Mouse (Mus musculus) cerebellum, postnatal 4 days (tissue): Measurements from ENCODE around the gene Gm16181.

Experiments
- DNase-seq, 2 experiments: peaks; one replicate each; pipeline ENCODE4 v3.0.0; 2022; ENCODE audit warnings: low spot score in 2 of 2, mixed read lengths in 1 of 2

Gm16181 gene

DNA sequence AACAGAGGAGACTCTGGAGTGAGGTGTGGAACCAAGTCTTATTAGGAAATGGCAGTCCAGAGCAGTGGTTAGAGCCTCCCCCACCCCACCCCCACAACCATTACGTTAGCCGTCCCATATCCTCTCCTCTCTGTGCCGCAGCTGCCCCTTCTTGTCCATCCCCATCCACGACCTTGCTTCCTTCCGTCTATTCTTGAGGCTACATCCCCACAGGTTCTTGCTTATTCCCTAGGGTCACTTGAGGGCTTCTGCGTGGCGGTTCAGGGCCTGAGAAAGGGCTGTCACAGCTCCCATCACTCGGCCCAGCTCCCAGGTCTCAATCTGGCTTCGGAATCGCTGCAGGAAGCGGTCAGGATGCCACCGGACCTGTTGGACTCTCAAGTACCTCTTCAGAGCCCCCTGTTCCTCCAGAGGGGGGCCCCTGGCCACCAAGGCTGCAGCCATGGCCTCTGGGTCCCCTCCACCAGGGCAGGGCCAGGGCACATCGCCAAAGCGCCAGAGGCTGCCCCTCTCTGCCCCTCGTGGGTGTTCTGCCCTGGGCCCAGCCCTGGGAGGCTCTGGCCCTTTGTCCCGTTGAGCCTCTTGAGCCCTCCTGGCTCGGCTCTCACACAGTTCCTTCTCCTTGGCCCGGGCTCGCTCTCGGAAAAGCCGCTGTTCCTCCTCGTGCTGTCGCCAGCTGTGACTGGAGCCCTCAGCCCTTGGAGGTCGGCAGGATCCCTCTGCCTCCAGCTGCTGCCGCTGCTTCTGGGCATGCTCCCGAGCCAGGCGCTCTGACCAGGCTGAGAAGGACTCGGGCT is at the start of gene Gm16181:
TSS of gene Gm16181 (plus strand) at position 679 of the 797 bp plus-strand sequence.
- no peak for DNase-seq

DNA sequence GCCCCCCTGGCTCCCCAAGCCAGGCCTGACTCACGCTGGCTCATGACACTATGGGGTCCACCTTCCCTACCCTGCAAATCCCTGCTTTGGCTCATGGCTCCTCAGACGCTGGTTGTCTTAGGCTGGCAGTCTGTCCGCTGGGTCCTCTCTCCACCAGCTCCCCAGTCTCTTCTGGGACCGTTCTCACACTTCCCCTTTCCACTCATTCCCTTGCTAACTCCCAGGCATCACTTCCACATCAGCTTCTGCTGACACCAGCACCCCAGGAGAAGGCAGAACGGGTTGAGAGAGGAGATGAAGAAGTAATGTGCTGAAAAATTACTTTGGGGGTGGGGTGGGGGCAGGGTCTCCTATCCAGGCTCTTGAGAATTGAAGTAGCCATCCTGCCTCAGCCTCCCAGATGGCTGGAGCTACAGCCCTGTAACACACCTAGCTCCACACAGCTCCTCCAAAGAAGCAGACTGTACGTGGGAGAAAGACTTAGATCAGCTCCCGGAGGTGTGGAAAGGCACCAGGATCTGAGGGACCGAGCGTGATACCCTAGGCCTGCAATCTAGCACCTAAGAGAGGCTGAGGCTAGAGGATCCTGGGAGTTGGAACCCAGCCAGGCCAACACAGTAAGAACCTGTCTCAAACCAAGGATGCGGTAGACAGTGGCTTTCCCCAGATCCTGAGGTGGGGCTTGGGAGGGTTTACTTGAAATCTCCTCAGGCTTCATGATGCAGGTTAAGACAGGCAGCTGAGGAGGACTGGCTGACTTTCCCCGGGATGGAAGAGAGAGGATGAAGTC is 48.0 kb upstream of the Gm16181 start:
- DNase-seq, result no peak

DNA sequence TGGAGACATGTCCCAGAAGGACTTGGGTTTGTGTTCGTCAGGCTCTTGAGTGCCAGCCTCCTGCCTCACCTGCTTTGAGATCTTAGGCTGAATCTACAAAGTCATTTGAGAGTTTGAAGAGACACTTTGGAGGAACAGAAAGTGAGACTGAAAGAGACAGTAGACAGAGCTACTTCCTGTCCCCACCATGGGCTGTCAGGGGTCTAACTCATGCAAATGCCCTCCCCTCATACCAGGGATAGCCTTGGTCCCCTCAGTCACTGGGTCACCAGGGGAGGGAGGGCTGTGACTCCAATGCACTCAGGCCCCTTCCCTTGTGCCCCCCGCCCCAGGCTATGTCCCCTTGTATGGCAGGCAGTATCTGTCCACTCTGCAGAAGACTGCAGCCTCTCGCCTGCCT is 47.3 kb upstream of the Gm16181 start:
- DNase-seq, result no peak

DNA sequence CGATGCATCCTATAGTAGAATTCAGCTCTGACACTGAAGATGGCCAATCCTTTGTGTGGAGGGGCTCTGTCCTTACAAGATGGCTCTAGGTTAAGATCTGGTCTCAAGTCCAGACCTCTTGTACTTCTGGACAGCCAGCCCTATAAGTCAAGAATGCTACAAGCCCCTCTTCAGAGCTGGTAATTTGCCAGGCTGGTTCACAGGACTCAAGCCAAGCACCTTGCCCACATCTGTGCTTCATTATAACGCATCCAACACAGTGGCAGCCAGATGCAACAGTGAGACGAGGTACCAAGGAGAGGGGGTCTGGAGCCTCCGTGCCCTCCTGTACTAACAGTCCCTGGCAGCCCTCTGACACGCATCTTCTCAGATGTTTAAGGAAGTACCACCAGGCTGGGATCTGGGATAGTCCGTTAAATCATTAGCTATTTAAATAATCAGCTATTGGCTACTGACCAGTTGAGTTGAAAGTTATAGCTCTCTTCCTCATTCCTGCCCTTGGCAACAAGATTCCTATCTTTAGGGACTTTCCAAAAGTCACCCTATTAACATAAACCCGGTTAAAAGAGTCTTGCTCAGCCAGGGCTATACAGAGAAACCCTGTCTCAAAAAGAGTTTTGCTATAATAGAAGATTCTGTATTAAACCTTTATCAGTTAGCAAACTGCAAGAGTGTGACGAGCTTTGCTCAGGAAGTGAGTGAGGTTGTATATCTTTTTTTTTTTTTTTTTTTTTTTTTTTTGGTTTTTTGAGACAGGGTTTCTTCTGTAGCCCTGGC is 46.2 kb upstream of the Gm16181 start:
- DNase-seq, result no peak

DNA sequence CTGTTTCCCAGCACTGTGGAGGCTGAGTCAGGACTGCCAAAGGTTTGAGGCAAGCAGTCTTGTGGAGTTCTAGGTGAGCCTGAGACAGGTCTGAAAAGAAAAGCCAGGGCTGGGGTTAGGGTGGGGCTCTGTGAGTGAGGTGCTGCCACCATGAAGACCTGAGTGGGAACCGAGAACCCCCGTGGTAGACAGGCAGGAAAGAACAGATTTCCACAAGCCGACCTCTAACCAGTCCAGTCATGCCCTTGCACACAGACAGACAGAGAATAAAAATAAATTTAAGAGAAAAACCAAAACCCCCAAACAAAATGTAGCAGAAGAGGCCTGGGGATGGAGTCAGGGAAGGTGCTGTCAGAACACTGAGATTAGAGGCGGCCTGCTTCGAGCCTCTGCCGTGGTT is 45.3 kb upstream of the Gm16181 start:
- no peak for DNase-seq

DNA sequence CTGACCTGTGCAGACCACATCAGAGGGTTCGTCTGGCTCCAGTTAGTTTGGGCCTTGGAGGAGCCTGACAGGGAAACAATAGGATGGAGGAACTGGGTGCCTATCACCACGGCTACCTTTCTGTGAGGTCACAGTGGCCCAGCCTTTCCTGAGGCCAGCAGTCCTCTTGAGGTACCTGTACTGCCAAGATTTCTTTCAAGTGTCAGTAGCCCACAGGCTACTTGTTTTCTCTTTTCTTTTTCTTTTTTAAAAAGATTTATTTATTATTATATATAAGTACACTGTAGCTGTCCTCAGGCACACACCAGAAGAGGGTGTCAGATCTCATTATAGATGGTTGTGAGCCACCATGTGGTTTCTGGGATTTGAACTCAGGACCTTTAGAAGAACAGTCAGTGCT is 44.7 kb upstream of the Gm16181 start, which contains the start of gene Aif1:
TSS of gene Aif1 (minus strand) at position 101 of the 400 bp plus-strand sequence.
- no peak for DNase-seq

DNA sequence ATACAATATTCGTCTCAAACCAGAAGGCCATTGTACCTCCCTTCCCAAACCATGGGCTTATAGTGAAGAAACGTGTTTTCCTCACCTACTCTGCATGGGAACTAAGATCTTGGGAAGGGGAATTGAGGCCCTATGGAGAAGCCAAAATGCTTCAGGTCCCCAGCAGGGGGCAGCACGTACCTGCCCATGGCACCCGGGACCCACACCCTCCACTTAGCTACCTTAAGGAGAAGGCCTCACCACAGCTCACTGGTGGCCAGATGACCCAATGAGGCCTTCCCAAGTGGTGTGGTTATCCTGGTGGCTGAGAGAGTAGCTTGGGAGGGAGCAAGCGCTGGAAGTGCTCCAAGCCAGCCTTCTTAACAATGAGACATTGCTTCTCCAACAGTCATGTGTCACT is 42.1 kb upstream of the Gm16181 start:
- no peak for DNase-seq

DNA sequence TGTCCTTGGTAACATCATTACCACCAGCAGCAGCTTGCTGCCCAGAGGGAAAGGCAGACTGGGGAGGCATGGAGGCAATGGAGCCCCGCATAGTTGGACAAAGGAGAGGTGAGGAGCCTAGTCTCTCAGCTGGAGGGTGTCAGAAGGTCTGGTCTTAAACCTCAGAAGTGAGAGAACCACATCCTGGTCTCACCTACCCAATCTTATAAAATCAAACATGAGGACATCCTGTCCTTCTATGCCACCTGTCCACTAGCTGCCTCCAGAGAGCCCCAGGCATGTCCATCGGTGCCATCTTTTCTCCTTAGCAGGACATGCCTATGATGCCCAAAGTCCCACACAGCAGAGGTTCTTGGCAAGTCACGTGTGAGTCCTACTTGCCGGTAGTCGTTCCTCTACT is 40.5 kb upstream of the Gm16181 start:
- DNase-seq, result no peak

DNA sequence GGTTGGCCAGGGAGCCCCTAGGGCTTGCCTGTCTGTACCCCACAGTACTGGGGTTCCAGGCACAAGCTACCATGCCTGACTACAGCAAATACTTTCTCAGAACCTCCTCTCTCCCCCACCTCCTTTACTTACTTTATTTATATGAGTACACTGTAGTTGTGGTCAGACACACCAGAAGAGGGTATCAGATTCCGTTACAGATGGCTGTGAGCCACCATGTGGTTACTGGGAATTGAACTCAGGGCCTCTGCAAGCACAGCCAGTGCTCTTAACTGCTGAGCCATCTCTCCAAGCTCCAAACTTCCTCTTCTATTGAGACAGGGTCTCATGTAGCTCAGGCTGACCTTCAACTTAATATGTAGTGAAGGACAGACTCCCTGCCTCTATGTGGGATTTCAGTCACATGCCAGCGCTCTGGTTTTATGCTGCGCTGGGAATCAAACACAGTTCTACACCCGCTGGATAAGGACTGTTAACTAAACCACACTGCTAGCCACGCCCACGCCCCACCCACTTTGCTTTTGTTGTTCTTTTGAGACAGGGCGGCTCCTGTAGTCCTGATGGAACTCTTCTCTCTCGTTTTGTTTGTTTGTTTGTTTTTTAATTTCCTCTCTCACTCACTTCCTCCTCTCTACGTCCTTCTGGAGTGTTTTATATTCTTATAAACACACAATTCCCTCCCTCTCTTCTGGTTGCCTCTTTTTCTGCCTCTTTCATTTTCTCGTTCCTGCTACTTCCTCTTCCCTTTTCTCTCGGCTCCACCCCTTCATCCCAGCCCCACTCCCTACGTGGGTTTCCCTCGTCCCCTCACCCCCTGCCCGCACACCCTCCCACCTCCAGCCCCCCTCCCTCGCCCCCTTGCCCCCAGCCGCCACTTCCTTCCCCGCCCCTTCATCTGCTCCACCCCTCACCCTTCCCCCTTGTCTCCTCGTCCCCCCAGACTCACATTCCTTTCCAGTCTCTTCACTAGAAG is 34.7 kb upstream of the Gm16181 start:
- peak in 1 of 2 experiments; percentile 24 for DNase-seq

DNA sequence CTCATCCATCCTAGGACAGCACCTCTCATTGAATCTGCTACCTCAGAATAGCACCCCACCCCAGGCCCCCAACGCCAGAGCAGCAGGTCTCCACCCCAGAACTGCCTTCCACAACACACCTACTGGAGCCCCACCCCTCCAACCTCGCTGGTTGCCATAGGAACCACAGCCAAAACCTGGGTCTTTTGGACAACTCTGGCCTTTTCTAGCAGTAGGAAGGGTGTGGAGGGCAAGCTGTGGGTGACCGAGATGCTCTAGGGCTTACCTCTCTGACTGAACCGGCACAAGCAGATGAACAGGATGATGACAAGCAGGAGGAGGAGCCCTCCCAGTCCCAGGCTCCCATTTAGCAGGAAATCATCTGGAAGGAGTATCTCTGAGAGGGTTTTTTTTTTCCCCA is 34.0 kb upstream of the Gm16181 start:
- no peak for DNase-seq

DNA sequence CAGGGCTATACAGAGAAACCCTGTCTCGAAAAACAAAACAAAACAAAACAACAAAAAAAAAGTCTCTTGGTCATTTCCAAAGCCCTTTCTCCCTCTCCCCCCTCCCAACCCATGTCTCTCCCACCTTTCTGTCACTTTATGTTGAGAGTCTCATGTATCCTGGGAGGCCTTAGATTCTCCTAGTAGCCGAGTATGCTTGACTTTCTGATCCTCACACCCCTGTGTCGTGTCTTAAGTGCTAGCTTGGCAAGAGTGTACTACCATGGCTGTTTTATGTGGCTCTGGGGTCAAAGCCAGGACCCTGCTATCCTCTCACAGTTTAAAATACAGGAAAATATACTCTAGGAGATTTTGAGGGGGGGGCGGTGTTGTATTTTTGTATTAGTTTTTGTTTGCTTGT is 33.3 kb upstream of the Gm16181 start:
- DNase-seq, result no peak

DNA sequence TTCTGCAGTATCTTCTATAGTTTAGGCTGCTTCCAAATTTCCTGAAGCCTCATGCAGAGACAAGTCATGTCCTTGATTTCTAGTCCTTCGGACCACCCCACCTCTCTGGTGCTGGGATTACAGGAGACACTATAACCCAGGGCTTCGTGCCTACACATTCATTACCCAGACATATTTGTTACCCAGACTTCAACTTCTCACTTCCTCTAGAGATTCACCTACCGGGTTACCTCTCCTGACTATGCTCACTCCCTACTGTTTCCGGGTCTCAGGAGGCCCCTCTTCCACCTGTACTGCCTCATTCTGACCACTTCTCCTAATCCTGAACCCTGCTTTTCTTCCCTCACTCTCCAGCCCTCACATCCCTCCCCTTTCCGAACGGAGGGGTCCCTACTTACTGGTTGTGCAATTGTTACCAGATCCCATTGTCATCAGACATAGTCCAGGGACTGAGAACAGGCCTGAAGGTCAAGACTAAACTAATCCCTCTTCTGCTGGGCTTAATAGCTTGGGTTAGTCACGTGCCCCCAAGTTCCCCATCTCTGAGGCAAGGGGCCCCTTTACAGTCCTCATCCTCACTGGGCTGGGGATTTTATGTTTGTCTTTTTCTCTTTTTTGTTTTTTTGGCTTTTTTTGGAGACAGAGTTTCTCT is 32.5 kb upstream of the Gm16181 start, which contains the start of gene Lst1:
TSS of gene Lst1 (minus strand) at position 481 of the 652 bp plus-strand sequence.
- DNase-seq, result no peak

DNA sequence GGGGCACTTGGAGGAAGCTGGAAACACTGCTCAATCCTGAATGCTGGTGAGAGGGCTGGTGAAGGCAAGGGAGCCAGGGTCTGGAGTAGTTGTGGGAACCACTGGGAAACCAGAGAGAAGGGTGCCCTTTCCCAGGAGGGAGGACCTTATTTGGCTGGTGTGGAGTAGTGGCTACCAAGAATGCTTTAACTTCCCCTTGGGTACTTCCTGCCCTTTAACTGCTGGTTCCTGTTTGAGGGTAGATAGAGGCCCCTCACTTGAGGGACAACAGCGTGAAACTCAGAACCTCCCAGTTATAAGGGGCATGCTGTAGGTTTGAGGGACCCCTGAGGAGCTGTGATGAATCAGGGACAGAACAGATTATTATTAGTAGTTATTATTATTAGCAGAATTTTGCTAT is 31.4 kb upstream of the Gm16181 start:
- no peak for DNase-seq

DNA sequence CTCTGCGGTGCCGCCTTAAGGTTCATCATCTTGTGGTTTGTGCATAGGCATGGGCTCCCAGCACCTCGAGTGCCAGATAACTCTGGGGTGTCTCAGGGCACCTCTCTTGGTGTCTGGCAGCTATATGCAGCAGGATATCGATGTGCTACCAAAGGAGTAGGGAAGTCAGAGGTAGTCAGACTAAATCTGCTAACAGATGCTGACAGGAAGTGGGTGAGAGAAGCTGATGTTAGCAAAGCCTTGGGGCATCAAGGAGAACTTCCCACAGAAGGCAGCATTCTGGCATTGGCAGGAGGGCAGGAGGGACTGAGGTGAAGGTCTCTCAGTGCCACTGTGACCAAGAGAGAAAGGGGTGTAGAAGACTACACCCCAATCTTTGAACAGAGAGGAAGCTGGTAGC is 30.5 kb upstream of the Gm16181 start:
- DNase-seq, result no peak

DNA sequence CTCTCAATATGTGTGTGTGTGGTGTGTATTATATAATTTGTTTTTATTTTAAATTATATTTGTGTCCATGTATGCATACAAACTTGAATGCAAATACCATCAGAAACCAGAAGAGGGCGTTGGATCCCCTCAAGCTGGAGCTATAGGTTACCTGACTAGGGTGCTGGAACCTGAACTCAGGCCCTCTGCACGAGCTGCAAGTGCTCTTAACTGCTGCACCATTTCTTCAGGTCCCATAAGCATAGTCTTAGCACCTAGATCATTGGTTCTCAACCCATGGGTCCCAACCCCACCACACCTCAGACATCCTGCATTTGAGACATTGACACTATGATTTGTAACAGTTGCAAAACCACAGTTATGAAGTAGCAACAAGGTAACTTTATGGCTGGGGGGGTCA is 28.9 kb upstream of the Gm16181 start:
- no peak for DNase-seq

DNA sequence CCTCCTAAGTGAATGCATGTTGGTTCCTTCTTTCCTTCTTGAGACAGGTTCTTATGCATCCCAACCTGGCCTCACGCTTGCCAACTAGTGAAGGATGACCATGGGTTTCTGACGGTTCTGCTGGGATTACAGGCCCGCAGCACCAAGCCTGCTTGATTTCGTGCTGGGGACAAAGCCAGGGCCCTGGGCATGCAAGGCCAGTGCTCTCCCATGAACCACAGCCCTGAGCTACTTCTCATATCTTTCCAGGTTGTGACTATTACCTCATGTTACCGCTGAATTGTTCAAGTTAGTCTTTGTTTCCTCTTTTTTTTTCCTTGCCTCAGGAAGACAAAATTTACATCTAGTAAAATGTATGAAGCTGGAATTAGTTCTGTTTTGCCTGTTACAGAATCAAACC is 27.7 kb upstream of the Gm16181 start:
- no peak for DNase-seq

DNA sequence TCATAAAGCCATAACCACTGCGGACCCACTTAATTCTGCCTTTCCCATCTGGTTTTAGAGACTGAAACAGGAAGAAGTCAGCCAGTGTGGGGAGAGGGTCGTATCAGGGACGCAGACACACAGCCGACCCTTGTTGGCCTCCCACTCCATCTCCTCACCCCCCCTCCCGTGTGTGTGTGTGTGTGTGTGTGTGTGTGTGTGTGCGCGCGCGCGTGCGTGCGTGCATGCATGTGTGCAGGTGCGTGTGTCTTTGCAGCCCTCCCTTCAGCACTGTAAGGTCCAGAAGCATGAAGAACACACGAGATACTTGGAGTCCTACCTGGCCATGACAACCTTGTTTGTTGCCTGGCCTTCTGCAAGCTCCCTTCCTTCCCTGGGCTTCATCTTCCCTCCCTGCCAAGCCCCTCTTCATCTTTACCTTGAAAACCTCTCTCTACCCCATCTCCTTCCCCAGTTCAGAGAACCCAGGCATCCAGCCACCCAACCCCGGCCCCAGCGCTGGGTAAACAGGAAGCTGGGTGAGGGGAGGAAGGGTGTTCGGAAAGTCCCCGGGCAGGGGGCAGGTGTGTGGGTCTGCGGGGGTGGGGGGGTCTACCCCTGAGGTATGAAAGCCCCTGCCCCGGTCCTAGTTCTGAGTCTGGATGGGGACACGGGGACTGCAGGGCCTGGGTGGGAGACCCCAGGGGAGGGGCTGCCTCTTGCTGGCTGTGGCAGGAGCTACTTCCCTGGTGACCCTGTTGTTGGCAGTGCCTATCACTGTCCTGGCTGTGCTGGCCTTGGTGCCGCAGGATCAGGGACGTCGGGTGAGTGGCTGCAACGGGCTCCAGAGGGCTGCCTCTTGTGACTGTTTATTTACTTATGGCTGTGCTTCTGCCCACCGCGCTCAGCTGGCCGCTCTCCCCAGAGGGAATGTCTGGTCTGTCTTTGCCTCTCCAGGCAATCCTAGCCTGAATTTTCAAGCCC is 26.5 kb upstream of the Gm16181 start, which contains the start of gene Ltb:
TSS of gene Ltb (plus strand) at position 559 of the 963 bp plus-strand sequence.
- no peak for DNase-seq

DNA sequence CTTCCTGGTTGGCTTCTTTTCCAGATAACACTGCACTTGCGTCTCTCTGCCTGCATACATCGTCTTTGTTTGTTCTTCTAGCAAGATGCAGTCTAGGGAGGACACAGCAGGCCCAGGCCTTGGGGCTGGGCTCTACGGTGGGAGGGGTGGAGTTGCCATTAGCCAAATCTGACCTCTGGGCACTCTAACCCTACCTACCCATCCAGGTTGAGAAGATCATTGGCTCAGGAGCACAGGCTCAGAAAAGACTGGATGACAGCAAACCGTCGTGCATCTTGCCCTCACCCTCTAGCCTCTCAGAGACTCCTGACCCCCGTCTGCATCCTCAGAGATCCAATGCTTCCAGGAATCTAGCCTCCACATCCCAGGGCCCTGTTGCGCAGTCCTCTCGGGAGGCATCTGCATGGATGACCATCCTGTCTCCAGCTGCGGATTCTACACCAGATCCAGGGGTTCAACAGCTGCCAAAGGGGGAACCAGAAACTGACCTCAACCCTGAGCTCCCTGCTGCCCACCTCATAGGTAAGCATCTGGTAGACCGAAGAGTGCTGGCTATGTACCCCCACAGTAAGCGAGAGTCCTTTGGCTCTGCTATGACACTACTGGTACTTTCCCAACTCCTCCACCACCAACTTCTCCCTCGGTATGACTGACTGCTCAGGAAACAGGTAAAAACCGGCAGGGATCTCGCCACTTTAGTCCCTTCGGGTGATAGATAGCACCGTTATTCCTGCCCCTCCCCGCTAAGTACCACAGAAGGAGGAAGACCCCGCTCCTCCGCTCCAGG is 25.6 kb upstream of the Gm16181 start:
- DNase-seq, result no peak
